Mouse (Mus musculus) limb, embryonic 13.5 days (tissue): Measurements from ENCODE around the gene Kif4. TPM values are rescaled to one million over a fixed set of nuclear protein-coding genes. Genes with fewer than 3 reads are reported as not detected.

Experiments used
- ATAC-seq: fragments of 200-750 bp; cut with Nextera tagmentation; 2 replicates; pipeline ENCODE4 v1.8.0; 2017; ENCODE audit warnings: low read depth, moderate number of reproducible peaks, moderate TSS enrichment; ENCODE audit not compliant: low FRiP score
- H3K27ac ChIP-seq: fragments of 300-500 bp; sonication (generic); 2 replicates; pipeline ENCODE4 v1.5.1; 2015; ENCODE audit warnings: inconsistent platforms, mild to moderate bottlenecking, moderate library complexity
- H3K27me3 ChIP-seq: fragments of 300-500 bp; sonication (generic); 2 replicates; pipeline ENCODE4 v1.6.1; 2015; ENCODE audit warnings: mild to moderate bottlenecking, inconsistent platforms
- H3K36me3 ChIP-seq: fragments of 300-500 bp; sonication (generic); 2 replicates; pipeline ENCODE4 v1.6.1; 2015; ENCODE audit warnings: inconsistent platforms, mild to moderate bottlenecking, moderate library complexity
- H3K4me1 ChIP-seq: fragments of 300-500 bp; sonication (generic); 2 replicates; pipeline ENCODE4 v1.6.1; 2015; ENCODE audit warnings: inconsistent platforms
- H3K4me2 ChIP-seq: fragments of 300-500 bp; sonication (generic); replicated peaks from 2 replicates; pipeline ENCODE4 v1.6.1; 2015; ENCODE audit warnings: inconsistent platforms, mild to moderate bottlenecking, moderate library complexity
- H3K4me3 ChIP-seq: fragments of 300-500 bp; sonication (generic); 2 replicates; pipeline ENCODE4 v1.5.1; 2015; ENCODE audit warnings: moderate library complexity, mild to moderate bottlenecking, inconsistent platforms
- H3K9ac ChIP-seq: fragments of 300-500 bp; sonication (generic); 2 replicates; pipeline ENCODE4 v1.6.1; 2015; ENCODE audit warnings: mild to moderate bottlenecking, inconsistent platforms
- H3K9me3 ChIP-seq: fragments of 300-500 bp; sonication (generic); 2 replicates; pipeline ENCODE4 v1.6.1; 2016; ENCODE audit warnings: inconsistent platforms
- WGBS: fragments of 180-500 bp; shearing (Covaris S2); methylation state at CpG from one replicate; pipeline ENCODE4 v1.1.7; 2015; 5-methylcytosine and 5-hydroxymethylcytosine counted together
- polyA plus RNA-seq: library from polyadenylated mRNA; unstranded; fragments of >200 nt; fragmentation: Nextera tagmentation; extraction: Ambion mirVana; gene quantifications from 2 replicates; pipeline ENCODE4 v1.2.1, GENCODE M21; 2015

Gene Kif4
- polyA plus RNA-seq, 1 experiment from 2014 or later = 30.7 TPM

GRCm38 (mm10) chrX:100652848-100653247, 27.3 kb downstream of the Kif4 start:
- Histone ChIP-seq H3K9ac (no peak overlapping the region), H3K27me3 (peaks cover 3% of the 10 kb centered on the region; the same call in 1 of the 2 replicates), H3K9me3 (no peaks in the 10 kb centered on the region), H3K4me1 (no peaks in the 10 kb centered on the region), H3K36me3 (no peaks in the 10 kb centered on the region; the same call in 1 of the 2 replicates), H3K27ac (no peak overlapping the region), H3K4me3 (no peak overlapping the region), H3K4me2 (no peak overlapping the region)
- no peak for ATAC-seq

- WGBS = 94% methylated on average over 2 of the region's 2 CpGs
- Histone ChIP-seq H3K4me3 (no peak overlapping the region), H3K4me1 (no peaks in the 10 kb centered on the region), H3K36me3 (no peaks in the 10 kb centered on the region), H3K9me3 (no peaks in the 10 kb centered on the region), H3K27ac (no peak overlapping the region), H3K9ac (no peak overlapping the region), H3K27me3 (no peaks in the 10 kb centered on the region; the same call in 1 of the 2 replicates), H3K4me2 (no peak overlapping the region)
- no peak for ATAC-seq
These were observed 39.3 kb downstream of the Kif4 start for GRCm38 (mm10) chrX:100664825-100665224.

- no peak for ATAC-seq
- WGBS = 82% methylated on average over 3 of the region's 3 CpGs
- peaks cover 3% of the 10 kb centered on the region; the same call in 1 of the 2 replicates for H3K27me3 ChIP-seq
These were observed 52.7 kb downstream of the Kif4 start for GRCm38 (mm10) chrX:100678204-100678603.

GRCm38 (mm10) chrX:100686527-100686926, 61.0 kb downstream of the Kif4 start:
- Histone ChIP-seq H3K4me1 (no peaks in the 10 kb centered on the region), H3K36me3 (0 out of 2 replicates have a peak, but pooled peaks cover 4% of the 10 kb centered on the region), H3K9me3 (no peaks in the 10 kb centered on the region), H3K4me3 (no peak overlapping the region), H3K4me2 (no peak overlapping the region), H3K9ac (no peak overlapping the region), H3K27me3 (peaks cover 12% of the 10 kb centered on the region; the same call in 1 of the 2 replicates), H3K27ac (no peak overlapping the region)
- 50% methylated on average over 3 of the region's 3 CpGs for WGBS
- ATAC-seq = no peak

More at GRCm38 (mm10) chrX:100678204-100678603, 52.7 kb downstream of the Kif4 start:
- Histone ChIP-seq H3K27ac (no peak overlapping the region), H3K4me2 (no peak overlapping the region), H3K4me1 (no peaks in the 10 kb centered on the region), H3K9me3 (no peaks in the 10 kb centered on the region), H3K9ac (no peak overlapping the region), H3K36me3 (no peaks in the 10 kb centered on the region; the same call in 1 of the 2 replicates), H3K4me3 (no peak overlapping the region)

- Histone ChIP-seq H3K4me2 (no peak overlapping the region), H3K9me3 (no peaks in the 10 kb centered on the region), H3K9ac (no peak overlapping the region), H3K27me3 (peaks cover 12% of the 10 kb centered on the region; the same call in 1 of the 2 replicates), H3K4me1 (no peaks in the 10 kb centered on the region), H3K4me3 (no peak overlapping the region), H3K27ac (no peak overlapping the region), H3K36me3 (0 out of 2 replicates have a peak, but pooled peaks cover 4% of the 10 kb centered on the region)
- ATAC-seq = no peak
- WGBS = 74% methylated on average over 6 of the region's 6 CpGs
These were observed 62.0 kb downstream of the Kif4 start for GRCm38 (mm10) chrX:100687360-100688032.

- no peak for ATAC-seq
- Histone ChIP-seq H3K9ac (no peak overlapping the region), H3K4me2 (no peak overlapping the region), H3K9me3 (no peaks in the 10 kb centered on the region), H3K27ac (no peak overlapping the region), H3K4me3 (no peak overlapping the region), H3K36me3 (0 out of 2 replicates have a peak, but pooled peaks cover 4% of the 10 kb centered on the region), H3K27me3 (peaks cover 12% of the 10 kb centered on the region; the same call in 1 of the 2 replicates), H3K4me1 (no peaks in the 10 kb centered on the region)
- WGBS = 79% methylated on average over 5 of the region's 5 CpGs
These were observed 62.5 kb downstream of the Kif4 start for GRCm38 (mm10) chrX:100688033-100688370.

GRCm38 (mm10) chrX:100696776-100697175, 71.2 kb downstream of the Kif4 start:
- peaks cover 3% of the 10 kb centered on the region; the same call in 1 of the 2 replicates for H3K27me3 ChIP-seq
- H3K4me2 ChIP-seq = no peak overlapping the region
- 98% methylated on average over 4 of the region's 4 CpGs for WGBS
- H3K4me3 ChIP-seq = no peak overlapping the region
- H3K4me1 ChIP-seq = no peaks in the 10 kb centered on the region
- H3K9ac ChIP-seq = no peak overlapping the region
- H3K27ac ChIP-seq = no peak overlapping the region
- no peaks in the 10 kb centered on the region for H3K9me3 ChIP-seq
- no peaks in the 10 kb centered on the region; the same call in 1 of the 2 replicates for H3K36me3 ChIP-seq
- no peak for ATAC-seq

DNA sequence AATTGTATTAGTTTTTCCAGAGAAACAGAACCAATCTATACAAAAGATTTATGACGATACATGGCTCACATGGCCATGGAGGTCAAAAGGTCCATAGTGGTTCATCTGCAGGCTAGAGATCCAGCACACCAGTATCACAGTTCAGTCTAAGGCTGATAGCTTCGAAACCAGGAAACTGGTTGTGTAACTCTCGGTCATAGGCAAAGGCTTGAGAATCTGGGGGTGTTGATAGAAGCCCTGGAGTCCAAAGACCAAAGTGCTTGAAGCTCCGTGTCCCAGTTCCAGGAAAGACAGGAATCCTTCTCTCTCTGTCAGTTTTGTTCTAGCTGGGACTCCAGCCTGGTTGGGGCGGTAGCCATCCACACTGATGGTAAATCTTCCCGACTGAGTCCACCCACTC, 82.5 kb downstream of the Kif4 start:
- no peak overlapping the region for H3K9ac ChIP-seq
- H3K4me3 ChIP-seq = no peak overlapping the region
- no peak for ATAC-seq
- H3K9me3 ChIP-seq = no peaks in the 10 kb centered on the region
- H3K27me3 ChIP-seq = no peaks in the 10 kb centered on the region; the same call in 1 of the 2 replicates
- H3K36me3 ChIP-seq = peaks cover 14% of the 10 kb centered on the region; the same call in 1 of the 2 replicates
- no peak overlapping the region for H3K27ac ChIP-seq
- no peaks in the 10 kb centered on the region for H3K4me1 ChIP-seq
- WGBS = 90% methylated on average over 6 of the region's 6 CpGs
- H3K4me2 ChIP-seq = no peak overlapping the region

- Histone ChIP-seq H3K9ac (no peak overlapping the region), H3K27me3 (peaks cover 10% of the 10 kb centered on the region; the same call in 1 of the 2 replicates), H3K4me3 (no peak overlapping the region), H3K9me3 (no peaks in the 10 kb centered on the region), H3K4me2 (no peak overlapping the region), H3K36me3 (peaks cover 35% of the 10 kb centered on the region), H3K27ac (no peak overlapping the region), H3K4me1 (no peaks in the 10 kb centered on the region)
- 95% methylated on average over 6 of the region's 6 CpGs for WGBS
- ATAC-seq = no peak
These were observed 90.6 kb downstream of the Kif4 start for GRCm38 (mm10) chrX:100716173-100716572.

DNA sequence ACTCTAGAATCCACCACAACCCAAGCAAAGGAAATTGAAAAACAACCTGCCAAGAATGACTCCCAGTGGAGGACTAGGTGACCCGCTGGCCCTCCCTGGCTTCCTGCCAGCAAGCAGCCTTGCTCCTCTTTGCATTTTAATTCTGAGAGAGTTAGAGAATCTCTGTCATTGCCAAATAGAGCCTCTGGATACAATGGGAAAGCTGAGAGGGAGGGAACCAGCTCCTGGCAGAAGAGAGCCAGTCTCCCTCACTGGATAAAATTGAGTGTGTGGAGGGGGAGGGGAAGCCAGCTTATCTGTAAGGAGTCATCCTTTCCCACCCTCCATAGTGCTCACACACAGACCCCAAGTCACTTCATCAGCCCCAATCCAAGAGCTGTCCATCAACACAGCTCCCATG, 103.4 kb downstream of the Kif4 start:
- H3K27ac ChIP-seq = no peak overlapping the region
- H3K36me3 ChIP-seq = peaks cover 20% of the 10 kb centered on the region
- no peak overlapping the region for H3K4me3 ChIP-seq
- no peak overlapping the region for H3K4me2 ChIP-seq
- H3K9me3 ChIP-seq = no peaks in the 10 kb centered on the region
- WGBS = 39% methylated on average over 1 of the region's 1 CpGs
- H3K4me1 ChIP-seq = no peaks in the 10 kb centered on the region
- peaks cover 43% of the 10 kb centered on the region for H3K27me3 ChIP-seq
- no peak overlapping the region for H3K9ac ChIP-seq
- no peak for ATAC-seq

DNA sequence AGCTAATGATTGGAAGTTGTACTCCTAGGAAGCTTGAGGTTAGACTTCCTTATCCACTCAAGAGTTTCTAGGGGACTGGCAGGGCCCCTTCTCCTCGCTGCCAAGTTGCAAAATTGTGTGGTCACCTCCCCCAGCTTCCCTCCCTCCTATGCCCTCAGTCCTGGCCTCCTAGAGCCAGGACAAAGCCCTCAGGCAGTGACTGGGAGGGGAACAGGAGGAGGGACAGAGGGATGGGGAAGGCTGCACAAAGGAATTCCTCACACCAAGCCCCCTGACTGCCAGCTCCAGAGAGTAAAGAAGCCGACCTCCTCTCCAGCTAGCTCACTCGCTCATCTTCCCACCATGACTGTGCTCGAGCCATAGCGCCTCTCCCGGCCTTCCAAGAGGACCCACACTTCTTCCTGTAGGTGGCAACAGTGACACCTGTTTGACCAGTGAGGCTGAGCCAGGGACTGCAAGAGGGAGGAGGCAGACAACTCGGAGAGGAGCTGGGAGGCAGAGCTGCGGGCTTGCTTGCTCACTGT, 104.2 kb downstream of the Kif4 start, which contains the start of gene Gdpd2:
TSS of gene Gdpd2 (plus strand) at position 209 of the 524 bp plus-strand sequence.
- no peak within 1 kb of the TSS for H3K27ac ChIP-seq
- H3K4me3 ChIP-seq = peak within 1 kb of the TSS; percentile 23; the same call in 1 of the 2 replicates
- ATAC-seq = peak; percentile 81
- peak within 1 kb of the TSS; percentile 58 for H3K4me2 ChIP-seq
- H3K9ac ChIP-seq = 0 out of 2 replicates have a peak within 1 kb of the TSS, but pooled peaks have one; percentile 13
- H3K4me1 ChIP-seq = no peaks in the 10 kb centered on the region
- peaks cover 20% of the 10 kb centered on the region for H3K36me3 ChIP-seq
- H3K27me3 ChIP-seq = peaks cover 44% of the 10 kb centered on the region
- 20% methylated on average over 8 of the region's 8 CpGs for WGBS
- no peaks in the 10 kb centered on the region for H3K9me3 ChIP-seq

DNA sequence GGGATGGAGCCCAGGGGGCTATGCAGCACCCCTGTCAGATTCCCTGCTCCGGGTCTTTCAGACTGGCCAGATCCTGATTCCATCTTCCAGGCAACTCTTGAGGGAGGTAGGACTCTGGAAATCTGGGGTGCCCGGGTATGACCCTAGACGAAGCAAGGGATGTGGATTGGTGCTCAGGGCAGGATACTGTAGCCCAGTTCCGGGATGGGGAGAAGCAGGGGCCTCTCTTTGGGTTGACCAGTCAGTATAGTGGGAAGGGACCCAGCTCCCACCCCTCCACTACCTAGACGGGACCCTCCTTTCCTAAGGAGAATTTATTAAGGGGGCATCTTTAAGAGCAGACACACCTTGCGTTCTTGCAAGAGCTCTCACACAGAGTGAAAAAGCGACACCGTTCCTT, 104.7 kb downstream of the Kif4 start:
- Histone ChIP-seq H3K27ac (no peak overlapping the region), H3K9me3 (no peaks in the 10 kb centered on the region), H3K4me3 (peak overlapping the region; percentile 23; the same call in 1 of the 2 replicates), H3K9ac (0 out of 2 replicates have a peak overlapping the region, but pooled peaks have one; percentile 13), H3K4me2 (peak overlapping the region; percentile 58), H3K36me3 (peaks cover 17% of the 10 kb centered on the region), H3K27me3 (peaks cover 44% of the 10 kb centered on the region), H3K4me1 (no peaks in the 10 kb centered on the region)
- ATAC-seq = no peak
- WGBS = 39% methylated on average over 8 of the region's 8 CpGs
